8 mouse cellular contexts compared by ENCODE assay signal in the genomic region with DNA sequence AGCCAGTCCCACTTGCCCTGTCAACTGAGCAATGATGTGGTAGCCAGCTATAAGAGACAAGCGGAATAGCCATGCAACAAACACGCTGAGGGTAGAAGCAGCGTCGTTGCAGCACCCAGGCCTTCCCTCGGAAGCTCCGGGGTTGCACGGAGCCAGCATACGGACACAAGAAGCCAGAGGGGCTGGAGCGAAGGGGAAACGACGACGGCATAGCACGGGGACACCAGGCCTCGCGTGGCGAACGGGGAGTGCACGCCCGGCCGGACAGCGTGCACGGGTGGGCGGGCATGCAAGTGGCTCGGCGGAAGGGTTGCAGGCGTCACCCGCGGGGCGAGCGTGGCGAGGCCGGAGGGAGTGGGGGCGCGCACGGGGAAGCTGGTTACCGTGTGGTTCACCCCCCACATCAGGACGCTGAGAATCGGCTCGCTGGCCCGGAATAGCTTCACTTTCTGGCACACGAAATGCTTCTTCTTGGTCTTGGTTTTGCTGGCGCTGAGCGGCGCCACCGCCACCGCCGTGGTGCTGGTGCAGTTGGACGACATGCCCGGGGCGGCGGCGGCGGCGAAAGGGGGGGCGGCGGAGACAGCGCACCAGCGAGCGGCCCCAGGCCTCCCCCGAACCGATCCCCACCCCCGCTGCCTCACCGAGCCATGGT. TPM values are rescaled to one million over a fixed set of nuclear protein-coding genes. Genes with fewer than 3 reads are reported as not detected.
DNase-seq lines count a peak whose midpoint lies in the region; ATAC-seq lines count a peak whose summit lies in the region.

A gene (minus strand): TSS at position 642 of the 655 bp plus-strand sequence.

- peaks cover 33% of the 10 kb centered on the region for H3K36me3 ChIP-seq in kidney, embryonic 15.5 days
- H3K36me3 ChIP-seq in forebrain, embryonic 15.5 days: peaks cover 29% of the 10 kb centered on the region
- peaks cover 54% of the 10 kb centered on the region for H3K36me3 ChIP-seq in megakaryocyte, embryonic 14.5 days (replicated peaks; ENCODE audit: low read length)

- peak; percentile 37; the same call in 1 of the 2 replicates for ATAC-seq in kidney, embryonic 15.5 days (replicated peaks; ENCODE audit: low FRiP score)
- peak; percentile 33 for ATAC-seq in forebrain, embryonic 15.5 days (replicated peaks)

- peak within 1 kb of the TSS; percentile 81 for H3K9ac ChIP-seq in kidney, embryonic 15.5 days
- H3K9ac ChIP-seq in forebrain, embryonic 15.5 days (replicated peaks): peak within 1 kb of the TSS; percentile 94

- no peaks in the 10 kb centered on the region for H3K9me3 ChIP-seq in kidney, embryonic 15.5 days (replicated peaks)
- no peaks in the 10 kb centered on the region for H3K9me3 ChIP-seq in forebrain, embryonic 15.5 days
- no peaks in the 10 kb centered on the region for H3K9me3 ChIP-seq in megakaryocyte, embryonic 14.5 days

- no peaks in the 10 kb centered on the region for H3K27me3 ChIP-seq in kidney, embryonic 15.5 days
- no peaks in the 10 kb centered on the region for H3K27me3 ChIP-seq in forebrain, embryonic 15.5 days
- no peaks in the 10 kb centered on the region for H3K27me3 ChIP-seq in megakaryocyte, embryonic 14.5 days (replicated peaks)

- WGBS in kidney, embryonic 15.5 days: 0% methylated on average over 60 of the region's 63 CpGs
- under 1% methylated on average over 45 of the region's 63 CpGs for WGBS in forebrain, embryonic 15.5 days

- no peak for DNase-seq in kidney, adult 9 months
- DNase-seq in adrenal gland, postnatal 25 days: peak; percentile 65
- DNase-seq in heart, postnatal 14 days: no peak
- peak in 1 of 2 experiments; percentile 54 for DNase-seq in left cerebral cortex, postnatal 14 days (ENCODE audit: low spot score in 2 of 2)
- DNase-seq in testis, postnatal 10 days (ENCODE audit: low spot score): peak; percentile 73

- H3K4me1 ChIP-seq in kidney, embryonic 15.5 days: peaks cover 38% of the 10 kb centered on the region
- H3K4me1 ChIP-seq in forebrain, embryonic 15.5 days: peaks cover 40% of the 10 kb centered on the region
- peaks cover 49% of the 10 kb centered on the region for H3K4me1 ChIP-seq in megakaryocyte, embryonic 14.5 days

- peak within 1 kb of the TSS; percentile 84 for H3K4me2 ChIP-seq in kidney, embryonic 15.5 days
- H3K4me2 ChIP-seq in forebrain, embryonic 15.5 days (replicated peaks): peak within 1 kb of the TSS; percentile 57

- H3K27ac ChIP-seq in kidney, embryonic 15.5 days: peak within 1 kb of the TSS; percentile 96
- peak within 1 kb of the TSS; percentile 99 for H3K27ac ChIP-seq in forebrain, embryonic 15.5 days (replicated peaks)

- intact Hi-C loops in heart, postnatal 14 days (cut with DNase I): loop anchor here (2.0 kb wide), 1 partner anchor 37 kb away; no protein-coding TSS in a partner anchor
- intact Hi-C loops in left cerebral cortex, postnatal 14 days (cut with DNase I): loop anchor here (5.0 kb wide), 1 partner anchor 42 kb away; a partner anchor contains a TSS

- H3K4me3 ChIP-seq in kidney, embryonic 15.5 days (replicated peaks): peak within 1 kb of the TSS; percentile 80
- H3K4me3 ChIP-seq in forebrain, embryonic 15.5 days: peak within 1 kb of the TSS; percentile 83
- peak within 1 kb of the TSS; percentile 99 for H3K4me3 ChIP-seq in megakaryocyte, embryonic 14.5 days (replicated peaks)

RNA-seq across cellular contexts. Expression of the gene that starts here (rescaled TPM):
- polyA plus RNA-seq in kidney, embryonic 15.5 days (2015; fragmentation: Nextera tagmentation; extraction: Ambion mirVana): 1.8 and 1.9 TPM in 2 replicates
- total RNA-seq in adrenal gland, postnatal 25 days (2021): 28.7 and 30.7 TPM in 2 replicates
- 4.1 and 4.8 TPM in 2 replicates for polyA plus RNA-seq in forebrain, embryonic 15.5 days (2015; fragmentation: Nextera tagmentation; extraction: Ambion mirVana)
- total RNA-seq in heart, postnatal 14 days (2021): 10 to 100 TPM; 20.7 to 22.6 TPM
- total RNA-seq in left cerebral cortex, postnatal 14 days (2021): 100 to 1,000 TPM; 121 to 124 TPM
- 31.7 and 36.8 TPM in 2 replicates for polyA plus RNA-seq in megakaryocyte, embryonic 14.5 days (2012; ENCODE audit: insufficient read depth, low replicate concordance)

Comparison
In these comparisons a context has a peak if more than half of its experiments do, and no peak if none do; other contexts are left out.
1. DNase-seq: peak in adrenal gland, postnatal 25 days (single experiment) and testis, postnatal 10 days (single experiment); none in kidney, adult 9 months (single experiment) and heart, postnatal 14 days (0 of 2).
2. Peak in every context shown above with its lines, with median percentiles within 50 percentile points of each other: H3K4me3 ChIP-seq.